Mouse (Mus musculus) embryonic fibroblast, embryonic 13.5 days (primary cell): ENCODE data around the gene Slc25a12.

Source experiments
- CTCF ChIP-seq: IDR thresholded peaks from 2 replicates; pipeline ENCODE4 v1.5.1; 2011; ENCODE audit warnings: mild to moderate bottlenecking, control low read depth, low read length, moderate library complexity, borderline replicate concordance; ENCODE audit not compliant: insufficient read depth
- POLR2A ChIP-seq: IDR thresholded peaks from 2 replicates; pipeline ENCODE4 v1.6.1; 2011; ENCODE audit warnings: low read depth, mild to moderate bottlenecking, control low read depth, low read length, moderate library complexity

DNA sequence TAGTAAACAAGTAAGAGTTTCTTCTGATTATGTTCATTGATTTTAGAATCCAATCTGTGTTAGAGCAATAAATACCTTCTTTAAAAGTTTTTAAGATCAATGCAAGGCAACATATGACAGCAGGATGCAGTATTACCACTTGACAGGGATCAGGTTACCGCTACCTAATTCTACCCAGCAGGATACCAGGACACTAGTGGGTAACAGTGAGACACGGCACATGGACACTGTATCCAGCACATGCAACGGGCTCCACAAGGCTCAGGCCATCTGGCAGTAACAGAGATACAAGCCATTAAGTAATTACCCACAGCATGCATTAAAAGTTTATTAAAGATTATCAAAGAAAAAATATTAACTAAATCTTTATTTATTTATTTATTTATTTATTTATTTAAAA lies 37.8 kb downstream of the Slc25a12 start:
- TF ChIP-seq CTCF (no peak), POLR2A (no peak)
